ENCODE assay signal across 31 mouse cellular contexts in genomic region chr10:41300161-41300560, GRCm38 (mm10). TPM values are rescaled to one million over a fixed set of nuclear protein-coding genes. Genes with fewer than 3 reads are reported as not detected.
DNase-seq lines count a peak whose midpoint lies in the region; ATAC-seq and TF ChIP-seq lines count a peak whose summit lies in the region.
"Had no signal": no experiment of that assay in that cellular context is flagged by ENCODE, and none has a peak within 500 bp of the region (broad histone marks: within the 10 kb centered on the region; RNA-seq: fewer than 3 reads in every experiment).

No protein-coding gene starts in this region.

- H3K4me1 ChIP-seq in heart, embryonic 13.5 days: peaks cover 45% of the 10 kb centered on the region
- H3K4me1 ChIP-seq in E14TG2a.4 (replicated peaks; ENCODE audit: low read depth, low read length): peaks cover 52% of the 10 kb centered on the region
- peaks cover 13% of the 10 kb centered on the region for H3K4me1 ChIP-seq in midbrain, embryonic 16.5 days (ENCODE audit: control insufficient read depth, insufficient read depth, low read length)

- no peak for DNase-seq in heart, adult 9 months (ENCODE audit: low spot score in 2 of 2)
- DNase-seq in ES-CJ7 (ENCODE audit: low read depth, low spot score): peak; percentile 58
- DNase-seq in gastrocnemius, adult 2 months: no peak
- DNase-seq: adrenal gland, adult 8-10 months; adrenal gland, postnatal 25 days; cerebellum, adult 11-12 months; cerebellum, adult 8-10 months; cerebellum, postnatal 14 days; forebrain, postnatal 0 days; gastrocnemius, postnatal 25 days; heart, adult 2 months; heart, postnatal 10 days; kidney, adult 2 months had no signal

- no peak overlapping the region; the same call in 1 of the 2 replicates for H3K27ac ChIP-seq in heart, embryonic 13.5 days (replicated peaks)
- H3K27ac ChIP-seq in midbrain, embryonic 16.5 days (ENCODE audit: low read length): no peak overlapping the region
- no peak overlapping the region for H3K27ac ChIP-seq in gastrocnemius, adult 2 months
- H3K27ac ChIP-seq: embryonic facial prominence, embryonic 12.5 days; embryonic facial prominence, embryonic 15.5 days; heart, adult 2 months; hindbrain, embryonic 12.5 days; hindbrain, embryonic 15.5 days had no signal

- intact Hi-C loops in gastrocnemius, adult 2 months (cut with DNase I): loop anchor here (10.0 kb wide), 3 partner anchors 205 to 415 kb away; partner anchors contain the start of genes Cdc40 and Wasf1

- no peaks in the 10 kb centered on the region for H3K27me3 ChIP-seq in heart, embryonic 13.5 days (replicated peaks)
- no peaks in the 10 kb centered on the region for H3K27me3 ChIP-seq in E14TG2a.4 (ENCODE audit: insufficient read depth, low read length)
- H3K27me3 ChIP-seq in midbrain, embryonic 16.5 days (ENCODE audit: control insufficient read depth, insufficient read depth, low read depth, low read length): no peaks in the 10 kb centered on the region
- H3K27me3 ChIP-seq: embryonic facial prominence, embryonic 12.5 days; embryonic facial prominence, embryonic 15.5 days; heart, embryonic 12.5 days; hindbrain, embryonic 12.5 days; hindbrain, embryonic 15.5 days; Patski had no signal

- WGBS in heart, embryonic 13.5 days: 41% methylated on average over 1 of the region's 1 CpGs
- 32% methylated on average over 1 of the region's 1 CpGs for WGBS in midbrain, embryonic 16.5 days

- no peaks in the 10 kb centered on the region for H3K36me3 ChIP-seq in heart, embryonic 13.5 days
- no peaks in the 10 kb centered on the region for H3K36me3 ChIP-seq in E14TG2a.4 (ENCODE audit: insufficient read depth, low read length)
- H3K36me3 ChIP-seq in midbrain, embryonic 16.5 days (ENCODE audit: control insufficient read depth, insufficient read depth, low read length): no peaks in the 10 kb centered on the region
- H3K36me3 ChIP-seq: embryonic facial prominence, embryonic 12.5 days; embryonic facial prominence, embryonic 15.5 days; heart, embryonic 12.5 days; hindbrain, embryonic 12.5 days; hindbrain, embryonic 15.5 days had no signal

- no peak overlapping the region for H3K4me2 ChIP-seq in heart, embryonic 13.5 days
- no peak overlapping the region for H3K4me2 ChIP-seq in midbrain, embryonic 16.5 days (ENCODE audit: low read length)
- H3K4me2 ChIP-seq: embryonic facial prominence, embryonic 12.5 days; embryonic facial prominence, embryonic 15.5 days; heart, embryonic 12.5 days; hindbrain, embryonic 12.5 days; hindbrain, embryonic 15.5 days had no signal

- no peak for TF ChIP-seq CTCF in E14TG2a.4 (conservative IDR thresholded peaks at IDR 0.05; ENCODE audit: low read length)
- no peak for TF ChIP-seq CTCF in gastrocnemius, adult 2 months (IDR thresholded peaks at IDR 0.05)

- ATAC-seq in heart, embryonic 13.5 days (ENCODE audit: extremely low read depth, insufficient number of reproducible peaks, low FRiP score, low TSS enrichment): no peak
- ATAC-seq in midbrain, embryonic 16.5 days: no peak
- ATAC-seq: activated CD4-positive, CD25-positive, alpha-beta regulatory T cell, adult 4 months; CD4-positive, CD25-positive, alpha-beta regulatory T cell, adult 4 months; forebrain, embryonic 14.5 days; forebrain, postnatal 0 days; intestine, postnatal 0 days; Patski had no signal

- H3K9me3 ChIP-seq in heart, embryonic 13.5 days: no peaks in the 10 kb centered on the region
- H3K9me3 ChIP-seq in E14TG2a.4 (ENCODE audit: low read length): no peaks in the 10 kb centered on the region
- no peaks in the 10 kb centered on the region for H3K9me3 ChIP-seq in midbrain, embryonic 16.5 days (replicated peaks; ENCODE audit: control insufficient read depth, low read length, poor library complexity, severe bottlenecking)
- H3K9me3 ChIP-seq: embryonic facial prominence, embryonic 12.5 days; embryonic facial prominence, embryonic 15.5 days; G1E; heart, embryonic 12.5 days; hindbrain, embryonic 12.5 days; hindbrain, embryonic 15.5 days had no signal

- H3K4me3 ChIP-seq in heart, embryonic 13.5 days: no peak overlapping the region
- H3K4me3 ChIP-seq in E14TG2a.4 (replicated peaks; ENCODE audit: low read length): 0 out of 2 replicates have a peak overlapping the region, but pooled peaks have one; percentile 13
- no peak overlapping the region for H3K4me3 ChIP-seq in midbrain, embryonic 16.5 days (ENCODE audit: low read depth, low read length)
- H3K4me3 ChIP-seq in gastrocnemius, adult 2 months: no peak overlapping the region
- H3K4me3 ChIP-seq: embryonic facial prominence, embryonic 12.5 days; embryonic facial prominence, embryonic 15.5 days; heart, adult 2 months; heart, embryonic 12.5 days; hindbrain, embryonic 12.5 days; hindbrain, embryonic 15.5 days had no signal

- H3K9ac ChIP-seq in heart, embryonic 13.5 days: peak overlapping the region; percentile 34; the same call in 1 of the 2 replicates
- no peak overlapping the region for H3K9ac ChIP-seq in midbrain, embryonic 16.5 days (ENCODE audit: low read depth, low read length)
- H3K9ac ChIP-seq: embryonic facial prominence, embryonic 12.5 days; embryonic facial prominence, embryonic 15.5 days; forebrain, postnatal 0 days; heart, embryonic 12.5 days; hindbrain, embryonic 12.5 days; hindbrain, embryonic 15.5 days had no signal

RNA-seq across cellular contexts. Expression of gene Fig4, which starts 2.9 kb away (rescaled TPM):
- polyA plus RNA-seq in heart, embryonic 13.5 days (2015; fragmentation: Nextera tagmentation; extraction: Ambion mirVana): 44.0 and 47.2 TPM in 2 replicates
- 31.6 and 32.5 TPM in 2 replicates for polyA plus RNA-seq in midbrain, embryonic 16.5 days (2015; fragmentation: Nextera tagmentation; extraction: Ambion mirVana)
- total RNA-seq in gastrocnemius, adult 2 months (2021): 1 to 10 TPM; 6.1 to 6.8 TPM

RNA-seq across cellular contexts. Expression of gene Ak9, which starts 3.6 kb away (rescaled TPM):
- polyA plus RNA-seq in heart, embryonic 13.5 days (2015; fragmentation: Nextera tagmentation; extraction: Ambion mirVana): 0.27 and 0.28 TPM in 2 replicates
- polyA plus RNA-seq in midbrain, embryonic 16.5 days (2015; fragmentation: Nextera tagmentation; extraction: Ambion mirVana): 0.16 and 0.28 TPM in 2 replicates
- total RNA-seq in gastrocnemius, adult 2 months (2021): not detected
- total RNA-seq: common myeloid progenitor, adult 5-6 weeks; G1E; gastrocnemius, adult 8-10 months; gastrocnemius, postnatal 25 days; heart, adult 2 months; heart, postnatal 10 days; hematopoietic stem cell, adult 5-6 weeks had no signal
- polyA plus RNA-seq: C2C12; CD4-positive, CD25-positive, alpha-beta regulatory T cell, adult 4 months; G1E; intestine, postnatal 0 days had no signal
